33 mouse cellular contexts compared by ENCODE assay signal in the genomic region with DNA sequence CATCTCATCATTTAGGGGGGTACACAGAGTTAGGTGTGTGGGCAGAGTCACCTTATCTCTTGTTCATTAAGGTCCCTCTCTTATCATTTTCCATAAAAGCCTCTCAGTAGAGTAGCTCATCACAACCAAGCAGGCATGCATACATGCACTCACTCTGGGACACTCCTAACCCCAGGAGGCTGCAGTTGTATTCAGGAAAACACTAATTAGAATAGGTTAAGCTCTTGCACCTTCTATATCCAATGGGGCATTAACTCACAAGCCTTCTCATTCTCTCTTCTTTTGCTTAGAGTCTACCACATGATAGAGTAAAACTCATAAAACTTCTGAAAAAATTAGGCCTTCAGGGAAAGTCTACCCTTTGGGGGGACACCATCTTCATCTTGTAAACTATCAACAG. TPM values are rescaled to one million over a fixed set of nuclear protein-coding genes. Genes with fewer than 3 reads are reported as not detected.
"Had no signal": no experiment of that assay in that cellular context is flagged by ENCODE, and none has a peak within 500 bp of the region (broad histone marks: within the 10 kb centered on the region; RNA-seq: fewer than 3 reads in every experiment).

Olfr358 (minus strand) TSS at position 101 of the 400 bp plus-strand sequence.

- ATAC-seq: forebrain, embryonic 13.5 days; forebrain, embryonic 14.5 days; forebrain, embryonic 15.5 days; forebrain, embryonic 16.5 days; forebrain, postnatal 0 days had no signal

- H3K4me3 ChIP-seq: embryonic facial prominence, embryonic 10.5 days; embryonic facial prominence, embryonic 12.5 days; embryonic facial prominence, embryonic 13.5 days; embryonic facial prominence, embryonic 15.5 days; erythroblast, embryonic 14.5 days; forebrain, embryonic 10.5 days; forebrain, embryonic 12.5 days; forebrain, embryonic 13.5 days; forebrain, embryonic 15.5 days; gastrocnemius, adult 2 months; heart, adult 2 months had no signal

- H3K27me3 ChIP-seq: embryonic facial prominence, embryonic 12.5 days; embryonic facial prominence, embryonic 13.5 days; embryonic facial prominence, embryonic 15.5 days; forebrain, embryonic 12.5 days; forebrain, embryonic 13.5 days; forebrain, embryonic 15.5 days had no signal

- DNase-seq: cerebellum, adult 8-10 months; cerebellum, adult 9-10 months; cerebellum, adult 9-11 months; cerebellum, postnatal 10 days; cerebellum, postnatal 14 days; cerebellum, postnatal 25 days; cerebellum, postnatal 36 days; embryo, embryonic 11 days; forebrain, postnatal 0 days; gastrocnemius, adult 2 months; gastrocnemius, postnatal 10 days; gastrocnemius, postnatal 14 days; gastrocnemius, postnatal 25 days; gastrocnemius, postnatal 36 days; heart, adult 11 months; heart, adult 18-20 months; heart, adult 2 months had no signal

- H3K4me2 ChIP-seq: embryonic facial prominence, embryonic 12.5 days; embryonic facial prominence, embryonic 13.5 days; embryonic facial prominence, embryonic 15.5 days; forebrain, embryonic 12.5 days; forebrain, embryonic 13.5 days; forebrain, embryonic 15.5 days had no signal

- H3K4me1 ChIP-seq: embryonic facial prominence, embryonic 10.5 days; embryonic facial prominence, embryonic 12.5 days; embryonic facial prominence, embryonic 13.5 days; embryonic facial prominence, embryonic 15.5 days; forebrain, embryonic 10.5 days; forebrain, embryonic 12.5 days; forebrain, embryonic 13.5 days; forebrain, embryonic 15.5 days had no signal

- H3K27ac ChIP-seq: embryonic facial prominence, embryonic 10.5 days; embryonic facial prominence, embryonic 12.5 days; embryonic facial prominence, embryonic 13.5 days; embryonic facial prominence, embryonic 15.5 days; forebrain, embryonic 10.5 days; forebrain, embryonic 12.5 days; forebrain, embryonic 13.5 days; forebrain, embryonic 15.5 days; gastrocnemius, adult 2 months; heart, adult 2 months had no signal

- H3K36me3 ChIP-seq: embryonic facial prominence, embryonic 10.5 days; embryonic facial prominence, embryonic 12.5 days; embryonic facial prominence, embryonic 13.5 days; embryonic facial prominence, embryonic 15.5 days; forebrain, embryonic 10.5 days; forebrain, embryonic 12.5 days; forebrain, embryonic 15.5 days had no signal

- H3K9ac ChIP-seq: embryonic facial prominence, embryonic 12.5 days; embryonic facial prominence, embryonic 13.5 days; embryonic facial prominence, embryonic 15.5 days; forebrain, embryonic 12.5 days; forebrain, embryonic 13.5 days; forebrain, embryonic 15.5 days; forebrain, postnatal 0 days had no signal

RNA-seq across cellular contexts. Expression of gene Olfr358, which starts in this region (rescaled TPM):
- polyA plus RNA-seq: cortical plate, adult 2 months; embryonic facial prominence, embryonic 10.5 days; embryonic facial prominence, embryonic 11.5 days; embryonic facial prominence, embryonic 12.5 days; embryonic facial prominence, embryonic 13.5 days; forebrain, embryonic 10.5 days; forebrain, embryonic 11.5 days; forebrain, embryonic 12.5 days; forebrain, embryonic 13.5 days; forebrain, embryonic 14.5 days; forebrain, embryonic 15.5 days; forebrain, embryonic 16.5 days; forebrain, postnatal 0 days; frontal cortex, adult 2 months; gonadal fat pad, adult 2 months; heart, adult 2 months had no signal
